Mouse (Mus musculus) stomach, embryonic 16.5 days (tissue): ENCODE measurements around the gene Uso1. TPM values are rescaled to one million over a fixed set of nuclear protein-coding genes. Genes with fewer than 3 reads are reported as not detected.

Experiments
- ATAC-seq: fragments of 200-750 bp; cut with Nextera tagmentation; 2 replicates; pipeline ENCODE4 v1.8.0; 2017; ENCODE audit warnings: moderate number of reproducible peaks, moderate TSS enrichment; ENCODE audit not compliant: insufficient read depth, low FRiP score
- H3K27ac ChIP-seq: fragments of 300-500 bp; sonication (generic); 2 replicates; pipeline ENCODE4 v1.5.1; 2014; ENCODE audit warnings: low read length
- H3K27me3 ChIP-seq: fragments of 300-500 bp; sonication (generic); 2 replicates; pipeline ENCODE4 v1.6.1; 2014; ENCODE audit warnings: low read length, control low read depth, mixed read lengths; ENCODE audit not compliant: control insufficient read depth, insufficient read depth
- H3K36me3 ChIP-seq: fragments of 300-500 bp; sonication (generic); 2 replicates; pipeline ENCODE4 v1.6.1; 2014; ENCODE audit warnings: low read length; ENCODE audit not compliant: control insufficient read depth, insufficient read depth
- H3K4me1 ChIP-seq: fragments of 300-500 bp; sonication (generic); 2 replicates; pipeline ENCODE4 v1.6.1; 2014; ENCODE audit warnings: low read length, control low read depth, mixed read lengths; ENCODE audit not compliant: control insufficient read depth, insufficient read depth
- H3K4me2 ChIP-seq: fragments of 300-500 bp; sonication (generic); 2 replicates; pipeline ENCODE4 v1.6.1; 2014; ENCODE audit warnings: low read depth, low read length, mixed read lengths
- H3K4me3 ChIP-seq: fragments of 300-500 bp; sonication (generic); replicated peaks from 2 replicates; pipeline ENCODE4 v1.5.1; 2014; ENCODE audit warnings: mild to moderate bottlenecking, low read length
- H3K9ac ChIP-seq: fragments of 300-500 bp; sonication (generic); 2 replicates; pipeline ENCODE4 v1.6.1; 2014; ENCODE audit warnings: low read length
- H3K9me3 ChIP-seq: fragments of 300-500 bp; sonication (generic); replicated peaks from 2 replicates; pipeline ENCODE4 v1.6.1; 2016; ENCODE audit warnings: low read length, control low read depth; ENCODE audit not compliant: control insufficient read depth
- WGBS: fragments of 180-500 bp; shearing (Covaris S2); extraction: QIAGEN DNeasy Blood & Tissue Kit; methylation state at CpG from one replicate; pipeline ENCODE4 v1.1.7; 2014; 5-methylcytosine and 5-hydroxymethylcytosine counted together
- polyA plus RNA-seq: library from polyadenylated mRNA; unstranded; fragments of >200 nt; fragmentation: Nextera tagmentation; extraction: Ambion mirVana; gene quantifications from 2 replicates; pipeline ENCODE4 v1.2.1, GENCODE M21; 2015

Uso1 gene
- polyA plus RNA-seq, 1 experiment from 2014 or later: 50.7 TPM

- Histone ChIP-seq H3K4me1 (0 out of 2 replicates have a peak, but pooled peaks cover 11% of the 10 kb centered on the region), H3K9ac (no peak overlapping the region), H3K4me3 (no peak overlapping the region), H3K36me3 (no peaks in the 10 kb centered on the region), H3K4me2 (no peak overlapping the region), H3K27me3 (no peaks in the 10 kb centered on the region), H3K9me3 (no peaks in the 10 kb centered on the region), H3K27ac (no peak overlapping the region)
- 43% methylated on average over 29 of the region's 29 CpGs for WGBS
- no peak for ATAC-seq
Observed at GRCm38 (mm10) chr5:92239333-92240232, 101.8 kb downstream of the Uso1 start.

- 91% methylated on average over 12 of the region's 12 CpGs for WGBS
- H3K36me3 ChIP-seq: no peaks in the 10 kb centered on the region
- H3K9ac ChIP-seq: no peak overlapping the region
- H3K4me3 ChIP-seq: no peak overlapping the region
- ATAC-seq: no peak
- no peak overlapping the region for H3K4me2 ChIP-seq
- H3K27ac ChIP-seq: no peak overlapping the region
- H3K27me3 ChIP-seq: no peaks in the 10 kb centered on the region
- no peaks in the 10 kb centered on the region for H3K9me3 ChIP-seq
- 0 out of 2 replicates have a peak, but pooled peaks cover under 1% of the 10 kb centered on the region for H3K4me1 ChIP-seq
Observed at GRCm38 (mm10) chr5:92240769-92241168, 103.0 kb downstream of the Uso1 start.

- Histone ChIP-seq H3K36me3 (no peaks in the 10 kb centered on the region), H3K27ac (no peak overlapping the region), H3K27me3 (no peaks in the 10 kb centered on the region), H3K4me1 (no peaks in the 10 kb centered on the region), H3K4me2 (no peak overlapping the region), H3K4me3 (no peak overlapping the region), H3K9ac (no peak overlapping the region), H3K9me3 (peaks cover 6% of the 10 kb centered on the region; the same call in 1 of the 2 replicates)
- WGBS: 94% methylated on average over 2 of the region's 2 CpGs
- no peak for ATAC-seq
Observed at GRCm38 (mm10) chr5:92244900-92245299, 107.2 kb downstream of the Uso1 start.

GRCm38 (mm10) chr5:92245483-92245882, 107.7 kb downstream of the Uso1 start:
- Histone ChIP-seq H3K4me1 (no peaks in the 10 kb centered on the region), H3K9ac (no peak overlapping the region), H3K4me2 (no peak overlapping the region), H3K36me3 (no peaks in the 10 kb centered on the region), H3K27ac (no peak overlapping the region), H3K27me3 (no peaks in the 10 kb centered on the region), H3K4me3 (no peak overlapping the region), H3K9me3 (peaks cover 7% of the 10 kb centered on the region; the same call in 1 of the 2 replicates)
- ATAC-seq: no peak
- 87% methylated on average over 9 of the region's 9 CpGs for WGBS

GRCm38 (mm10) chr5:92248614-92249013, 110.9 kb downstream of the Uso1 start:
- Histone ChIP-seq H3K9me3 (peaks cover 7% of the 10 kb centered on the region; the same call in 1 of the 2 replicates), H3K27ac (no peak overlapping the region), H3K27me3 (no peaks in the 10 kb centered on the region), H3K36me3 (no peaks in the 10 kb centered on the region), H3K9ac (no peak overlapping the region), H3K4me1 (no peaks in the 10 kb centered on the region), H3K4me3 (no peak overlapping the region), H3K4me2 (no peak overlapping the region)
- 87% methylated on average over 11 of the region's 11 CpGs for WGBS
- no peak for ATAC-seq

- Histone ChIP-seq H3K27me3 (no peaks in the 10 kb centered on the region), H3K9me3 (peaks cover 7% of the 10 kb centered on the region; the same call in 1 of the 2 replicates), H3K9ac (no peak overlapping the region), H3K36me3 (no peaks in the 10 kb centered on the region), H3K27ac (no peak overlapping the region), H3K4me2 (no peak overlapping the region), H3K4me3 (no peak overlapping the region), H3K4me1 (no peaks in the 10 kb centered on the region)
- ATAC-seq: no peak
- WGBS: 90% methylated on average over 6 of the region's 6 CpGs
Observed at GRCm38 (mm10) chr5:92252031-92252430, 114.3 kb downstream of the Uso1 start.

Other genes starting within 250 kb of the Uso1 start
- 75.3 and 75.6 TPM in 2 replicates for gene Rchy1, start 174.9 kb upstream of the Uso1 start, polyA plus RNA-seq
- gene Odaph, start 150.5 kb upstream of the Uso1 start, polyA plus RNA-seq: 0.54 and 0.95 TPM in 2 replicates
- gene Cdkl2, start 94.1 kb upstream of the Uso1 start, polyA plus RNA-seq: 5.0 and 5.8 TPM in 2 replicates
- 141 and 146 TPM in 2 replicates for gene G3bp2, start 54.2 kb upstream of the Uso1 start, polyA plus RNA-seq
- gene U90926, start 77.5 kb downstream of the Uso1 start, polyA plus RNA-seq: not detected in 2 replicates
- 0.48 and 0.60 TPM in 2 replicates for gene Ppef2, start 118.3 kb downstream of the Uso1 start, polyA plus RNA-seq
- gene Naaa, start 140.2 kb downstream of the Uso1 start, polyA plus RNA-seq: 21.4 and 22.1 TPM in 2 replicates
- 31.3 and 33.3 TPM in 2 replicates for gene Sdad1, start 172.5 kb downstream of the Uso1 start, polyA plus RNA-seq
- not detected in 2 replicates for gene Cxcl9, start 190.1 kb downstream of the Uso1 start, polyA plus RNA-seq
- 6.7 and 7.3 TPM in 2 replicates for gene Art3, start 193.9 kb downstream of the Uso1 start, polyA plus RNA-seq
- gene Cxcl10, start 211.0 kb downstream of the Uso1 start, polyA plus RNA-seq: 0.97 and 1.8 TPM in 2 replicates